Mouse (Mus musculus) embryonic facial prominence, embryonic 15.5 days (tissue): ENCODE measurements around the gene Gpr65. TPM values are rescaled to one million over a fixed set of nuclear protein-coding genes. Genes with fewer than 3 reads are reported as not detected.

Source experiments
- ATAC-seq: fragments of 200-750 bp; cut with Nextera tagmentation; 2 replicates; pipeline ENCODE4 v1.8.0; 2017; ENCODE audit warnings: low read depth, moderate TSS enrichment; ENCODE audit not compliant: insufficient number of reproducible peaks, low FRiP score, low TSS enrichment
- H3K27ac ChIP-seq: fragments of 300-500 bp; sonication (generic); replicated peaks from 2 replicates; pipeline ENCODE4 v1.5.1; 2015; ENCODE audit warnings: mild to moderate bottlenecking, inconsistent platforms
- H3K27me3 ChIP-seq: fragments of 300-500 bp; sonication (generic); 2 replicates; pipeline ENCODE4 v1.6.1; 2015; ENCODE audit warnings: inconsistent platforms
- H3K36me3 ChIP-seq: fragments of 300-500 bp; sonication (generic); 2 replicates; pipeline ENCODE4 v1.6.1; 2015; ENCODE audit warnings: mild to moderate bottlenecking, inconsistent platforms
- H3K4me1 ChIP-seq: fragments of 300-500 bp; sonication (generic); 2 replicates; pipeline ENCODE4 v1.6.1; 2015; ENCODE audit warnings: inconsistent platforms
- H3K4me2 ChIP-seq: fragments of 300-500 bp; sonication (generic); replicated peaks from 2 replicates; pipeline ENCODE4 v1.6.1; 2015; ENCODE audit warnings: mild to moderate bottlenecking, inconsistent platforms
- H3K4me3 ChIP-seq: fragments of 300-500 bp; sonication (generic); replicated peaks from 2 replicates; pipeline ENCODE4 v1.5.1; 2015; ENCODE audit warnings: mild to moderate bottlenecking, inconsistent platforms
- H3K9ac ChIP-seq: fragments of 300-500 bp; sonication (generic); 2 replicates; pipeline ENCODE4 v1.6.1; 2015; ENCODE audit warnings: inconsistent platforms
- H3K9me3 ChIP-seq: fragments of 300-500 bp; sonication (generic); replicated peaks from 2 replicates; pipeline ENCODE4 v1.6.1; 2016; ENCODE audit warnings: inconsistent platforms
- WGBS: fragments of 180-500 bp; shearing (Covaris S2); methylation state at CpG from one replicate; pipeline ENCODE4 v1.1.7; 2015; 5-methylcytosine and 5-hydroxymethylcytosine counted together
- polyA plus RNA-seq: library from polyadenylated mRNA; unstranded; fragments of >200 nt; fragmentation: Nextera tagmentation; extraction: Ambion mirVana; gene quantifications from 2 replicates; pipeline ENCODE4 v1.2.1, GENCODE M21; 2015

Gene Gpr65
- polyA plus RNA-seq, 1 experiment from 2014 or later, result 4.5 TPM

DNA sequence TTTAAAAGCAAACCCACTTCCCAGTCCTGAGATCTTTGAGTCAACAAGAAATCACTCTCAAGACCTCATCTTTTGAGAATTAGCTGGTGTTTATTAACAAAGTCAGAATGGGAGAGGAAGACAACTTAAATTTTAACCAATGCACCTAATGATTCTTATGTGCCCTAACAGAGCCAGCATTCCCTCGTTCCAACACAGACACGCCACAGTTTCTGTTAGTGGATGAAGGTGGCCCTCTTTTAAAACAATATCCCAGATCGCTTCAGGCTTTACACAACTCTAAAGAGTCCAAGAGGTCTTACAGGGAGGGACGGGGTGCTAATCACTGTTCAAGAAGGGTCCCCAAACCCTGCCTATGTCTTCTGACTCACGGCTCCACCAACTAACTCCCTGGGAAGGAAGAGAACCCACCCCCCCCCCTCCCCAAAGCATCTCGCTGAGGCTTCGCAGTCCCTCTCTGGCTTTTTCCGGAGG is 10.0 kb upstream of the Gpr65 start:
- Histone ChIP-seq H3K4me3 (peak overlapping the region; percentile 90), H3K36me3 (no peaks in the 10 kb centered on the region), H3K27me3 (no peaks in the 10 kb centered on the region), H3K9me3 (no peaks in the 10 kb centered on the region), H3K9ac (peak overlapping the region; percentile 85), H3K27ac (peak overlapping the region; percentile 88), H3K4me2 (peak overlapping the region; percentile 65), H3K4me1 (0 out of 2 replicates have a peak, but pooled peaks cover 3% of the 10 kb centered on the region)
- 2% methylated on average over 8 of the region's 8 CpGs for WGBS
- peak; percentile 48; the same call in 1 of the 2 replicates for ATAC-seq

DNA sequence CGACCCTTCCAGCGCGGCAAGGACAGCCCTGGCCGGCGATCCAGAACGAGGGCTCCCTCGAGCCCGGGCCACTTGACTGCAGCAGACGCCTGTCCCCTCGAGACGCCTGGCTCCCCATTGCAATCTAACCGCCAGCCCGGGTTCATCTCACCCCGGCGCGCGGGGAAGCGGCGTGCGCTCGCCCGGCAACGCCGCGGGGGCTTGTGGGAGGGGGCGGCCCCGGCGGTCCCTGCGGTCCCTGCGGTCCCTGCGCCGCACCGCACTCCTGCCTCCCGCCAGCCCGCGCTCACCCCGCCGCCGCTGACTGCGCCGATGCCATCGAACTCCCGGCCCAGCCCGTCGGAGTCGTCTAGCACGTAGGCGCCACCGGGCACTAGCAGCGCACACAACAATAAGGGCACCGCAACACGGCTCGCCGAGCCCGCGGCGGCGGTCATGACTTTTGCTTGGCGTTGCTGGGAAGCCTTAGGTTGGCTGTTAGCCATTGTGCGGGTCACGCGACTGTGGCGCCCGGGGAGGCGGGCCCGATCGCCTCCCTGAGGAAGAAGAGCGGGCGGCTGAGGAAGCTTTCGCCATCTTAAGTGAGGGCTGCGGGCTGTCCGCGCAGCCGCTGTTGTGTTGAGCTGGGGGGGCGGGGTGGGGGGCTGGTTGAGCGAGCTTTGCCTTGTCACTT is 9.5 kb upstream of the Gpr65 start, which contains the start of gene Galc:
TSS of gene Galc (minus strand) at position 615 of the 673 bp plus-strand sequence.
- H3K36me3 ChIP-seq, result no peaks in the 10 kb centered on the region
- H3K4me2 ChIP-seq, result peak within 1 kb of the TSS; percentile 65
- H3K4me1 ChIP-seq, result 0 out of 2 replicates have a peak, but pooled peaks cover 3% of the 10 kb centered on the region
- H3K27ac ChIP-seq, result peak within 1 kb of the TSS; percentile 88
- WGBS, result under 1% methylated on average over 76 of the region's 76 CpGs
- ATAC-seq, result peak; percentile 91
- peak within 1 kb of the TSS; percentile 90 for H3K4me3 ChIP-seq
- peak within 1 kb of the TSS; percentile 85 for H3K9ac ChIP-seq
- H3K9me3 ChIP-seq, result no peaks in the 10 kb centered on the region
- no peaks in the 10 kb centered on the region for H3K27me3 ChIP-seq

GRCm38 (mm10) chr12:98259518-98259852 is 8.9 kb upstream of the Gpr65 start:
- no peaks in the 10 kb centered on the region for H3K36me3 ChIP-seq
- H3K4me3 ChIP-seq, result peak overlapping the region; percentile 90
- 0 out of 2 replicates have a peak, but pooled peaks cover 3% of the 10 kb centered on the region for H3K4me1 ChIP-seq
- H3K27ac ChIP-seq, result no peak overlapping the region
- peak overlapping the region; percentile 65 for H3K4me2 ChIP-seq
- ATAC-seq, result no peak
- WGBS, result 4% methylated on average over 12 of the region's 12 CpGs
- no peaks in the 10 kb centered on the region for H3K27me3 ChIP-seq
- H3K9ac ChIP-seq, result peak overlapping the region; percentile 85; the same call in 1 of the 2 replicates
- H3K9me3 ChIP-seq, result no peaks in the 10 kb centered on the region

GRCm38 (mm10) chr12:98265697-98266096 is 2.7 kb upstream of the Gpr65 start:
- no peak overlapping the region for H3K9ac ChIP-seq
- no peak overlapping the region for H3K4me3 ChIP-seq
- ATAC-seq, result no peak
- H3K27me3 ChIP-seq, result no peaks in the 10 kb centered on the region
- H3K4me1 ChIP-seq, result no peaks in the 10 kb centered on the region
- H3K27ac ChIP-seq, result no peak overlapping the region
- WGBS, result 75% methylated on average over 9 of the region's 9 CpGs
- H3K9me3 ChIP-seq, result no peaks in the 10 kb centered on the region
- no peak overlapping the region for H3K4me2 ChIP-seq
- no peaks in the 10 kb centered on the region for H3K36me3 ChIP-seq

DNA sequence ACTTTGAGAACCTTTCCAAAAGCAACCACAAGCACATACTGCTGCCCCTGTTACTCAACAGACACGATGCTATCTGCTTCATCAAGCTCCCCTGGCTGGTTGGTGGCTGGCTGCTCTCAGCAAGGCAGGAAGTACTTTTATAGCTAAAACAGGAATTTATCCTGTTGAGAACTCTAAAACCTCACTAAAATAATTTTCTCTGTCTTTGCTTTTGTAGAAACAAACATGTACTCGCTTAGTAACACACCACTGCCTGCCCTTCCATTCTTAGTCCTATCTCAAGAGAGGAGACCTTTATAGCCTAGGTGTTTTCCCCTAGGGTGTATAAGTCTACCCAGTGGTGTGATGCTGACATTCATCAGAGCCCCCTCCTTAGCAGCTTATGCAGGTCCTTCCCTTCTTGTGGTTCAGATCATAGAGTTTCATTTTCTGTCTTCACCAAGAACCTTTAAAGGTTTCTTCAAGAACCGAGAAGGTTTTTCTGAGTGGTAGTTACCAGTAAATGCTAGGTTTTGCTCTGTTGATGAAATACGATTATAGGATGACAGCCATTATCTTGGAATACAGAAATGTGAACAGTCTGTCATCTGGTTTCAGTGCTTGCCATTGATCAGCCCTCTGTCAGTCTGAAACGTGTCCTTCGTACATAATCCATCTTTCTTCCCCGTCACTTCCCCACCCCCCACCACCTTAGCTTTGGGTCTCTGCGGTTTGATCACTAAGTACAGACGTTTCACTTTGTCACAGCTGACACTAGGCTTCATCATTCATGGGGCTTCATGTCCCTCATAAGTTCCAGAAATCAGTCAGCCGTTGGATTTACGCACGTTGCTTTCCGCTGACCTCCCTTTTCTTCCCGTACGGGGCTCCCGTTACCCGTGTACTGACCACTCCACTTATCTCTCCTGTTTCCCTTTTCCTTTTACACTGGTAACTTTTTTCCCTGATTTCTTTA is 1.6 kb downstream of the Gpr65 start:
- no peak overlapping the region for H3K4me2 ChIP-seq
- no peak overlapping the region for H3K4me3 ChIP-seq
- no peak for ATAC-seq
- no peaks in the 10 kb centered on the region for H3K9me3 ChIP-seq
- no peaks in the 10 kb centered on the region for H3K36me3 ChIP-seq
- no peaks in the 10 kb centered on the region for H3K27me3 ChIP-seq
- H3K9ac ChIP-seq, result no peak overlapping the region
- no peak overlapping the region for H3K27ac ChIP-seq
- 71% methylated on average over 17 of the region's 17 CpGs for WGBS
- H3K4me1 ChIP-seq, result no peaks in the 10 kb centered on the region

DNA sequence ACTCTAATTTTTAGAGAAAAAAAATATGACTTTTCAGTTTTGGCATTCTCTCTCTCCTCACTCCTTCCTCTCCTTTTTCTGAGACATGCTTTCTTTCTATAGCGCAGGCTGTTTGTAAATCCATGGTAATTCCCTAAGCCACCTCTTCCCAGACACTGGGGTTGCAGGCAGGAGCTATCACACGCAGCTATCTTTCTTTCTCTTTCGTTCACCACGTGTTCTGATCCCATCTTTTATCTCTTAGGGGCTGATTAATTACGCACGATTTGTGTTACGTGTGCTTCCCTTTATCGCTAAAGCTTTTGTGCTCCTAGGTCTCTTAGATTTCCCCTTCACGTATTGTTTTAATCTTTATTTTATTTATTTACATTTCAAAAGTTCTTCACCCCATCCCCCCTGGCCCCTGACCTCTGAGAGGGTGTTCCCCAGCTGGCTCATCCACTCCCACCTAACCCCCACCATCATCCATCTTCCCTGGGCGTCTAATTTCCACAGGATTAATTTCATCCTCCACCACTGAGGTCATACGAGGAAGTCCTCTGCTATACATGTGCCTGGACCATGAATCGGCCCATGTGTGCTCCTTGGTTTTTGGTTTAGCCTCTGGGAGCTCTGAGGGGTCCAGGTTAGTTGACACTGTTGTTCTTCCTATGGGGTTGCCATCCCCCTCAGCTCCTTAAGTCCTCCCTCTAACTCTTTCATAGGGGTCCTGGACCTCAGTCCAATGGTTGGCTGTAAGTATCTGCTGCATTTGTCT is 2.6 kb downstream of the Gpr65 start:
- WGBS, result 70% methylated on average over 12 of the region's 12 CpGs
- H3K9me3 ChIP-seq, result no peaks in the 10 kb centered on the region
- H3K4me2 ChIP-seq, result no peak overlapping the region

GRCm38 (mm10) chr12:98272433-98272832 is 4.0 kb downstream of the Gpr65 start:
- H3K9me3 ChIP-seq, result no peaks in the 10 kb centered on the region
- H3K36me3 ChIP-seq, result no peaks in the 10 kb centered on the region
- no peak overlapping the region for H3K4me2 ChIP-seq
- H3K4me3 ChIP-seq, result no peak overlapping the region
- WGBS, result 69% methylated on average over 7 of the region's 7 CpGs
- no peaks in the 10 kb centered on the region for H3K27me3 ChIP-seq
- no peak overlapping the region for H3K27ac ChIP-seq
- no peak for ATAC-seq
- H3K4me1 ChIP-seq, result no peaks in the 10 kb centered on the region
- no peak overlapping the region for H3K9ac ChIP-seq

More for the DNA sequence above, 2.6 kb downstream of the Gpr65 start:
- ATAC-seq, result no peak
- no peaks in the 10 kb centered on the region for H3K36me3 ChIP-seq
- H3K4me1 ChIP-seq, result no peaks in the 10 kb centered on the region
- no peak overlapping the region for H3K27ac ChIP-seq
- no peaks in the 10 kb centered on the region for H3K27me3 ChIP-seq
- H3K9ac ChIP-seq, result no peak overlapping the region
- no peak overlapping the region for H3K4me3 ChIP-seq

DNA sequence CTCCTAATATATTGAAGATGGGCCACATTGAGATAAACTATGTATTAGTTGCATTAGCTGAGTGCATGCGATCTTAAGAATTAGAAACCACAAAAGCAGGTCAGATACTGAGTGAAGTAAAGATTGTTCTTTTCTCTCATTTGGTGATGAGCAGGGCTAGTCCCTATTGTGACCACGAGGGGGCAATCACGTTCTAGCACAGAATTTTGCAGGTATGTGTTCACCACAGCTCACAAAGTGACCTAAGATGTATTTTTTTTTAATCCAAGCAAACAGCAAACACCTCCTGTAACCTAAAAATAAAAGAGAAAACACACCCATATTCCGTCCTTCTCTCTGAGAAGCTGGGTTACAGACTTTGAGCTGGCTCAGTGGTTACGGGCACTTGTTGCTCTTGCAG is 12.1 kb downstream of the Gpr65 start:
- H3K4me1 ChIP-seq, result peaks cover 6% of the 10 kb centered on the region; the same call in 1 of the 2 replicates
- no peaks in the 10 kb centered on the region for H3K36me3 ChIP-seq
- no peak overlapping the region for H3K4me3 ChIP-seq
- H3K27ac ChIP-seq, result no peak overlapping the region
- 32% methylated on average over 5 of the region's 5 CpGs for WGBS
- ATAC-seq, result no peak
- H3K9me3 ChIP-seq, result no peaks in the 10 kb centered on the region
- H3K9ac ChIP-seq, result no peak overlapping the region
- H3K4me2 ChIP-seq, result no peak overlapping the region
- no peaks in the 10 kb centered on the region for H3K27me3 ChIP-seq

GRCm38 (mm10) chr12:98280996-98281395 is 12.6 kb downstream of the Gpr65 start:
- no peaks in the 10 kb centered on the region for H3K27me3 ChIP-seq
- no peak overlapping the region for H3K4me2 ChIP-seq
- H3K4me3 ChIP-seq, result no peak overlapping the region
- no peaks in the 10 kb centered on the region for H3K9me3 ChIP-seq
- peaks cover 6% of the 10 kb centered on the region; the same call in 1 of the 2 replicates for H3K4me1 ChIP-seq
- WGBS, result 55% methylated on average over 8 of the region's 8 CpGs
- no peak overlapping the region for H3K27ac ChIP-seq
- no peak for ATAC-seq
- no peaks in the 10 kb centered on the region for H3K36me3 ChIP-seq
- no peak overlapping the region for H3K9ac ChIP-seq

GRCm38 (mm10) chr12:98282776-98283486 is 14.5 kb downstream of the Gpr65 start:
- Histone ChIP-seq H3K27ac (no peak overlapping the region), H3K9me3 (no peaks in the 10 kb centered on the region), H3K4me2 (no peak overlapping the region), H3K27me3 (no peaks in the 10 kb centered on the region), H3K4me1 (peaks cover 6% of the 10 kb centered on the region; the same call in 1 of the 2 replicates), H3K4me3 (no peak overlapping the region), H3K9ac (no peak overlapping the region), H3K36me3 (no peaks in the 10 kb centered on the region)
- no peak for ATAC-seq
- 50% methylated on average over 14 of the region's 14 CpGs for WGBS
